Mouse (Mus musculus): ENCODE results near the gene Ugt1a9.

Gene Ugt1a9

GRCm38 (mm10) chr1:88258881-88259642, 188.5 kb downstream of the Ugt1a9 start:
- DNase-seq (ENCODE audit: low spot score in 2 of 2) = peak; percentile 76 to 84

GRCm38 (mm10) chr1:88259643-88260024, 189.0 kb downstream of the Ugt1a9 start:
- DNase-seq (ENCODE audit: low spot score in 2 of 2) = no peak

- peak in 1 of 2 experiments; percentile 50 for DNase-seq (ENCODE audit: low spot score in 2 of 2)
Observed at GRCm38 (mm10) chr1:88260114-88260513, 189.5 kb downstream of the Ugt1a9 start.

- DNase-seq (ENCODE audit: low spot score in 2 of 2) = no peak
Observed at GRCm38 (mm10) chr1:88260604-88261377, 190.2 kb downstream of the Ugt1a9 start.

GRCm38 (mm10) chr1:88261706-88262105, 191.1 kb downstream of the Ugt1a9 start:
- DNase-seq (ENCODE audit: low spot score in 2 of 2) = no peak

- peak; percentile 97 to 98 for DNase-seq (ENCODE audit: low spot score in 2 of 2)
Observed at GRCm38 (mm10) chr1:88262255-88262654, 191.7 kb downstream of the Ugt1a9 start.

- no peak for DNase-seq (ENCODE audit: low spot score in 2 of 2)
Observed at GRCm38 (mm10) chr1:88262961-88263360, 192.4 kb downstream of the Ugt1a9 start.

GRCm38 (mm10) chr1:88263778-88264177, 193.2 kb downstream of the Ugt1a9 start:
- no peak for DNase-seq (ENCODE audit: low spot score in 2 of 2)

GRCm38 (mm10) chr1:88264237-88264868, 193.8 kb downstream of the Ugt1a9 start:
- no peak for DNase-seq (ENCODE audit: low spot score in 2 of 2)

- no peak for DNase-seq (ENCODE audit: low spot score in 2 of 2)
Observed at GRCm38 (mm10) chr1:88264869-88265240, 194.3 kb downstream of the Ugt1a9 start.

GRCm38 (mm10) chr1:88266123-88266522, 195.5 kb downstream of the Ugt1a9 start:
- no peak for DNase-seq (ENCODE audit: low spot score in 2 of 2)

- DNase-seq (ENCODE audit: low spot score in 2 of 2) = no peak
Observed at GRCm38 (mm10) chr1:88267489-88267888, 196.9 kb downstream of the Ugt1a9 start.

GRCm38 (mm10) chr1:88268070-88268469, 197.5 kb downstream of the Ugt1a9 start:
- no peak for DNase-seq (ENCODE audit: low spot score in 2 of 2)

Data from urinary bladder, adult 18-20 months (tissue).